Mouse (Mus musculus) cerebellum, adult 2 months (tissue): ENCODE data around the gene Dusp9.

ENCODE experiments used
- CTCF ChIP-seq: fragments of 200-500 bp; IDR thresholded peaks from 2 replicates; pipeline ENCODE4 v1.5.1; 2011; ENCODE audit warnings: low read depth, mild to moderate bottlenecking, control low read depth, low read length, moderate library complexity, borderline replicate concordance; ENCODE audit not compliant: insufficient read depth
- POLR2A ChIP-seq: fragments of 200-500 bp; IDR thresholded peaks from 2 replicates; pipeline ENCODE4 v1.6.1; 2011; ENCODE audit warnings: low read length, control low read depth, borderline replicate concordance; ENCODE audit not compliant: insufficient read depth

- TF ChIP-seq POLR2A = no peak
- no peak for TF ChIP-seq CTCF
Measured at GRCm38 (mm10) chrX:73658391-73658790, 19.2 kb downstream of the Dusp9 start.
